Mouse (Mus musculus): ENCODE measurements around the gene Atf2. TPM values are rescaled to one million over a fixed set of nuclear protein-coding genes. Genes with fewer than 3 reads are reported as not detected.
"Not testable (repeated sequence)": the region's sequence is repeated elsewhere in the genome, so short reads cannot be mapped to it uniquely, and the experiment has no call there.

The Atf2 gene
- polyA plus RNA-seq, 1 experiment from 2014 or later, result 83.1 TPM

DNA sequence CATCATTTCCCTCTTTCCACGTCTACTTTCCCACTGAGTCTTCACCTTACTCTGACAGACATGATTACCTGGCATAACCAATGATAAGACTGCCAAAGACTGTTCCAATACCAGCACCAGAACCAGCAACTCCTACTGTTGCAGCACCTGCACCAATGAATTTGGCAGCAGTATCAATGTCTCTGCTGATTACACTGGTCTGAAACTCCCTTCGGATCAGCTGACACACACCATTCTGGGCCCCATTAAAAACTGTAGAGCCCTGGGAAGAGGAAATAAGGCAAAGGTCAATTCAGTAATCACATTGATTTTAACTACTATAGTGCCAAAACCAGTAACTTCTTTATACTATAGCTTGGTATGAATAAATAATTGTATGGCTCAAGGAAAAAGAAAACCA is 16.7 kb upstream of the Atf2 start:
- Histone ChIP-seq H3K4me1 (replicated peaks) (peaks cover 20% of the 10 kb centered on the region), H3K27me3 (no peaks in the 10 kb centered on the region), H3K9ac (no peak overlapping the region), H3K27ac (replicated peaks) (no peak overlapping the region), H3K9me3 (no peaks in the 10 kb centered on the region), H3K4me2 (no peak overlapping the region), H3K36me3 (peaks cover 39% of the 10 kb centered on the region), H3K4me3 (no peak overlapping the region)
- ATAC-seq (ENCODE audit: low read depth), result no peak
- WGBS, result 95% methylated on average over 2 of the region's 2 CpGs

DNA sequence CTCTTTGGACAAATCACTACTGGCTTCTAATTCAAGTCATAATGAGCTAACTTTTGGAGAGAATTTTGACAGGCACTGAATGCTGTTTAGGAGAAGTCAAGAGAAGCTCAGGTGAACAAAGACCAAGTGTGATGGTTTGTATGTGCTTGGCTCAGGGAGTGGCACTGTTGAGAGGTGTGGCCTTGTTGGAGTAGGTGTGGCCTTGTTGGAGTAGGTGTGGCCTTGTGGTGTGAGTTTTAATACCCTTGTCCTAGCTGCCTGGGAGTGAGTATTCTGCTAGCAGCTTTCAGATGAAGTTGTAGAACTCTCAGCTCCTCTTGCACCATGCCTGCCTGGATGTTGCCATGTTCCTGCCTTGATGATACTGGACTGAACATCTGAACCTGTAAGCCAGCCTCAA is 12.2 kb upstream of the Atf2 start:
- H3K27ac ChIP-seq (replicated peaks); H3K4me3 ChIP-seq; H3K9ac ChIP-seq; H3K27me3 ChIP-seq; H3K4me1 ChIP-seq (replicated peaks); H3K4me2 ChIP-seq; H3K9me3 ChIP-seq; ATAC-seq (ENCODE audit: low read depth): not testable (repeated sequence)
- H3K36me3 ChIP-seq, result peaks cover 44% of the 10 kb centered on the region

DNA sequence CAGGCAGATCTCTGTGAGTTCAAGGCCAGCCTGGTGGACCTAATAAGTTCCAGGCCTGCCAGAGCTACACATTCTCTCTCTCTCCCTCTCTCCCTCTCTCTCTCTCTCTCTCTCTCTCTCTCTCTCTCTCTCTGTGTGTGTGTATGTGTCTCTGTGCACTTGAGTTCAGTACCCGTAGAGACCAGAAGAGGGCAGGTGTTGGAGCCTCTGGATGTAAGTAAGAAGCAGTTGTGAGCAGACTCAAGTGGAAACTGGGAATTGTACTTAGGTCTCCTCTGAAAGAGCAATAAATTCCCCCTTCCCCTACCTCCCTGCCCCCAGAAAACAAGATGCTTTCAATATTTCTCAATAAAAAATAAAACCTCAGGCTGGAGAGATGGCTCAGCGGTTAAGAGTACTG is 11.1 kb upstream of the Atf2 start:
- H3K9ac ChIP-seq, result no peak overlapping the region
- H3K4me3 ChIP-seq, result no peak overlapping the region
- H3K4me2 ChIP-seq, result no peak overlapping the region
- no peaks in the 10 kb centered on the region for H3K27me3 ChIP-seq
- peaks cover 37% of the 10 kb centered on the region for H3K36me3 ChIP-seq
- no peak overlapping the region for H3K27ac ChIP-seq (replicated peaks)
- no peaks in the 10 kb centered on the region for H3K9me3 ChIP-seq
- WGBS, result 97% methylated on average over 2 of the region's 2 CpGs
- no peaks in the 10 kb centered on the region for H3K4me1 ChIP-seq (replicated peaks)
- no peak for ATAC-seq (ENCODE audit: low read depth)

DNA sequence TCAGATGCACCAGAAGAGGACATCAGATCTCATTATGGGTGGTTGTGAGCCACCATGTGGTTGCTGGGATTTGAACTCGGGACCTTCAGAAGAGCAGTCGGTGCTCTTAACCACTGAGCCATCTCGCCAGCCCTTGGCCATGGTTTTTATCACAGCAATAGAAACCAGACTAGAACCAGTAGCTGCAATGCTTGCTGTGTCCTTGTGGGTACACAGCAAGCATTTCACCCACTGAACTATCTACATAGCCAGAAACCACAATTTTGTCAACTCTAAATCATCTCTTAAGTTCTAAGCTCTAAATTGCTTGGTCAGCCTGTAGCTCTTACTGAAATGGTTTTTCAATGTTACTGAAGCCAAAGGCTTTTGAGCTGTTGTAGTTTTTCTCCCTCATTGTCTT is 9.9 kb upstream of the Atf2 start:
- not testable (repeated sequence) for H3K9me3 ChIP-seq; H3K9ac ChIP-seq; H3K4me2 ChIP-seq; ATAC-seq (ENCODE audit: low read depth); H3K27me3 ChIP-seq; H3K27ac ChIP-seq (replicated peaks); H3K4me1 ChIP-seq (replicated peaks); H3K4me3 ChIP-seq
- H3K36me3 ChIP-seq, result peaks cover 25% of the 10 kb centered on the region
- 94% methylated on average over 3 of the region's 3 CpGs for WGBS

DNA sequence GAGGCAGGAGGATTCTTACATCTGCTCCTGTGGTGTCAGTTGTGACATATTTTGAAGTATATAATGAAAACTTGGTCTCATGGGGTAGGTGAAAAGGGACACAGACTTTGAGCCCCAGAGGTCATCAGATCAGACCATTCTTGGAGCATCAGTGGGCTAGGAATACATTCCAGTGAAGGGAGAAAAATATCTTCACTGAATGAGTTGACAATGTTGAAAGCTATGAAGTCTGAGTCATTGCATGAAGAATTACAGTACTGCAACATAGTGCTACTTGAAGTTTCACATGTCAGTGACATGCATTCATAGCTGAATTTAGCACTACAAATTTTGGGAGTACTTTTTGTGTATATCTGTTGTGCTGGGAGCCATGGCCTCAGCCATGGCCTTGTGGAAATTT is 8.7 kb upstream of the Atf2 start:
- no peak for ATAC-seq (ENCODE audit: low read depth)
- H3K4me1 ChIP-seq (replicated peaks), result no peaks in the 10 kb centered on the region
- no peak overlapping the region for H3K27ac ChIP-seq (replicated peaks)
- no peak overlapping the region for H3K4me2 ChIP-seq
- no peak overlapping the region for H3K4me3 ChIP-seq
- H3K9ac ChIP-seq, result no peak overlapping the region
- H3K9me3 ChIP-seq, result no peaks in the 10 kb centered on the region
- H3K27me3 ChIP-seq, result no peaks in the 10 kb centered on the region
- peaks cover 13% of the 10 kb centered on the region for H3K36me3 ChIP-seq

DNA sequence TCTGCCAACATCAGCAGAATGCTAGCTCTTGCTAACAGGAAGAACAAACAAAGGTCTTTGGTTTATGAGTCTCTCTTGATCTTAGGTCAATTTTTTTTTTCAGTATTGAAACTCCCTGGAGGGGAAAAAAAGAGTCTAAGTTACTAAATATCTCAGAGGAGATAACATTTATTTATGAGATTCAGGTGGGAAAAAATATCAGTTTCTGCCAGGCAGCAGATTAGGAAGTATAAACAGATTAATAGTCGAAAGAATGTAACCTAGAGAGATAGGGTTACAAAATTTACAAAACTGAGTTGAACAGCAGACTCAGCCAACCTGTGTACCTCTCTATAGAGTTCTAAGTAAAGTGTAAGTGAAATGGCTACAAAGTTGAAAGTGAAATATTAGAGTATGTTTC is 7.9 kb upstream of the Atf2 start:
- Histone ChIP-seq H3K9ac (no peak overlapping the region), H3K4me3 (no peak overlapping the region), H3K27me3 (no peaks in the 10 kb centered on the region), H3K9me3 (no peaks in the 10 kb centered on the region), H3K4me1 (replicated peaks) (no peaks in the 10 kb centered on the region), H3K4me2 (no peak overlapping the region), H3K36me3 (peaks cover 10% of the 10 kb centered on the region), H3K27ac (replicated peaks) (no peak overlapping the region)
- ATAC-seq (ENCODE audit: low read depth), result no peak
- 91% methylated on average over 1 of the region's 1 CpGs for WGBS

DNA sequence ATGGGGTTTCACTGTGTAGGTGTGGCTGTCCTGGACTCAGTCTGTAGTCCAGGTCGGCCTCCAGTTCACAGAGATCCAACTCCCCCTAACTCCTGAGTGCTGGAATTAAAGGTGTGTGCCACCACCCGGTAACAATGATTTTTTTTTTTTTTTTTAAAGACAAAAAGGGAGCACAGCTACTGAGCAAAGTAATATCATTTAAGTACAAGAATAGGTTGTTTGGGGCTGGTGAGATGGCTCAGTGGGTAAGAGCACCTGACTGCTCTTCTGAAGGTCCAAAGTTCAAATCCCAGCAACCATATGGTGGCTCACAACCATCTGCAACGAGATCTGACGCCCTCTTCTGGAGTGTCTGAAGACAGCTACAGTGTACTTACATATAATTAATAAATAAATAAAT is 4.5 kb upstream of the Atf2 start:
- H3K27me3 ChIP-seq; ATAC-seq (ENCODE audit: low read depth); H3K4me1 ChIP-seq (replicated peaks); H3K9me3 ChIP-seq; H3K4me3 ChIP-seq; H3K9ac ChIP-seq; H3K36me3 ChIP-seq; H3K4me2 ChIP-seq; H3K27ac ChIP-seq (replicated peaks): not testable (repeated sequence)
- WGBS, result 81% methylated on average over 4 of the region's 4 CpGs

DNA sequence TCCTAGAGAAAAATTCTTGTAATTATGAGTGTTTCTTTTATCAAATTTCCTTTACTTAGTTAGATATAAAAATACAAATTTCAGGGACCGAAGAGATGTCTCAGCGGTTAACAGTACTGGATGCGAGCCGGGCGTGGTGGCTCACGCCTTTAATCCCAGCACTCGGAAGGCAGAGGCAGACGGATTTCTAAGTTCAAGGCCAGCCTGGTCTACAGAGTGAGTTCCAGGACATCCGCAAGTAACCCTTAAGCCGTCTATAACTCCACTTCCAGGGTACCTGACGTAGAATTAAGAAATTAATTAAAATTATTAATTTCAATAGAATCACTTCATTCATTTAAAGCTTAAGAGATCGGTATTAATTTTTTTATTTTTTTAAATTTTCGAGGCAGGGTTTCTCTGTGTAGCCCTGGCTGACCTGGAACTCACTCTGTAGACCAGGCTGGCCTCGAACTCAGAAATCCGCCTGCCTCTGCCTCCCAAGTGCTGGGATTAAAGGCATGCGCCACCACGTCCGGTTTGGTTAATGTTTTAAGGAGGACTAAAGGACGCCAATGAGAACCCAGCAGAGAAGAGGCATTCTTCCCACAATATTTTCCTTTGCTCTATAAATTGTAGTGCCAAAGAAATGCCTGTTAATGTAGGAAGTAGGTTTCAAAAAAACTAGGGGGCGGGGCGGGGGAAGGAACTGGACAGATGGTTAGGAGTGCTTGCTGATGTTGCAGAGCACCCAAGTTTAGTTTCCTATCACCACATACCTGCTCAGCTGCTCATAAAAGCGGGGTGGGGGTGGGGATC is 1.2 kb upstream of the Atf2 start:
- Histone ChIP-seq H3K36me3 (no peaks in the 10 kb centered on the region), H3K27ac (replicated peaks) (peak overlapping the region; percentile 90), H3K27me3 (no peaks in the 10 kb centered on the region), H3K4me2 (peak overlapping the region; percentile 61), H3K9ac (peak overlapping the region; percentile 80), H3K4me1 (replicated peaks) (peaks cover 21% of the 10 kb centered on the region), H3K9me3 (no peaks in the 10 kb centered on the region), H3K4me3 (peak overlapping the region; percentile 89)
- WGBS, result 66% methylated on average over 22 of the region's 22 CpGs
- no peak for ATAC-seq (ENCODE audit: low read depth)

DNA sequence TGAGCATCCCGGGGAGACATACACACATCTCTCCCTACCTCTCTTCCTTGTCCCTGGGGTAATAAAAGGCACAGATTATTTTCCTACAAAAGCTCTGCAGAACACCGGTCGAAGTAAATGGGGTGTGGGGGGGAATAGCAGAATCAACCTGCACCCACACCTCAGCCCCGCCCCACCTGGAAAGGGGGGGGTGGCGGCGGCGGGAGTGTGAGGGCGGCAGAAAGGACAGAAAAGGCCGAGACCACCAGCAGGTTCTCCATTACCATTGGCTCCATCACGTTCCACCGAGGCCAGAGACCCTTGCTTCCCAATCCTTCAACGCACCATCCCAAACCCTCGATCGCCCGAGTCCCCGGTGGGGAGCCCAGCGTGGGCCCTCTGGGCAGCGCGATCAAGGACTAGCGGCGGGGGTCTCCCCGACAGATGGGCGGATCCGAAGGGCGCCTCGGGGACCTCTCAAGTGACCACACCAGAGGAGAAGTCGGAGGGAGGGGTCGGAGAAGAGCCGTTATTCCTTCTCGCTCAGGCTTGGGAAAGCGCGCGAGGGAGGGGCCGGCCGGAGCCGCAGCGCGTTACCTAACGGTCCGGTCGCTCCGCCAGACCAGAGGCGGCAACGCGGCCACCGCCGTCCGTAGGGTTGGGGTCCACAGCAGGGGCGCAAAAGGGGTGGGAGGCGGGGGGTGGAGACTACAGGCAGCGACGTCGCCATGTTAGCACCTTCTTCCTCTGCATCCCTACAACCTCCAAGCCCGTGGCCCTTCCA is 557 bp downstream of the Atf2 start:
- peak overlapping the region; percentile 95 for H3K27ac ChIP-seq (replicated peaks)
- H3K4me1 ChIP-seq (replicated peaks), result peaks cover 21% of the 10 kb centered on the region
- H3K9ac ChIP-seq, result peak overlapping the region; percentile 96
- WGBS, result under 1% methylated on average over 54 of the region's 54 CpGs
- peak; percentile 74 for ATAC-seq (ENCODE audit: low read depth)
- no peaks in the 10 kb centered on the region for H3K27me3 ChIP-seq
- H3K4me3 ChIP-seq, result peak overlapping the region; percentile 89
- H3K9me3 ChIP-seq, result no peaks in the 10 kb centered on the region
- no peaks in the 10 kb centered on the region for H3K36me3 ChIP-seq
- H3K4me2 ChIP-seq, result peak overlapping the region; percentile 72

DNA sequence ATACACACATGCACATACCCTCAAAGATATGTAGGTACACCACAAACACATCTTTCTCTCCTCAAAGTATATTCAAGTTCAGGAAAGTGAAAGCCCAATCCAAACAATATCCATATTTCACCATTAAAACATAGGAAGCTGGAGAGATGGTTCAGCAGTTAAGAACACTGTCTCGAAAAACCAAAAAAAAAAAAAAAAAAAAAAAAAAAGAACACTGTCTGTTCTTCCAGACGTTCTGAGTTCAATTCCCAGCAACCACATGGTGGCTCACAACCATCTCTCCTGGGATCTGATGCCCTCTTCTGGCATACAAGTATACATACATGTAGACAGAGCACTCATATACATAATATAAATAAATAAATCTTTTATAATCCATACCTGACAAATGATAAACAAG is 6.4 kb downstream of the Atf2 start:
- Histone ChIP-seq H3K9me3 (no peaks in the 10 kb centered on the region), H3K27me3 (no peaks in the 10 kb centered on the region), H3K9ac (no peak overlapping the region), H3K4me3 (no peak overlapping the region), H3K27ac (replicated peaks) (no peak overlapping the region), H3K36me3 (no peaks in the 10 kb centered on the region), H3K4me2 (no peak overlapping the region), H3K4me1 (replicated peaks) (peaks cover 7% of the 10 kb centered on the region)
- WGBS, result 80% methylated on average over 2 of the region's 2 CpGs
- no peak for ATAC-seq (ENCODE audit: low read depth)

DNA sequence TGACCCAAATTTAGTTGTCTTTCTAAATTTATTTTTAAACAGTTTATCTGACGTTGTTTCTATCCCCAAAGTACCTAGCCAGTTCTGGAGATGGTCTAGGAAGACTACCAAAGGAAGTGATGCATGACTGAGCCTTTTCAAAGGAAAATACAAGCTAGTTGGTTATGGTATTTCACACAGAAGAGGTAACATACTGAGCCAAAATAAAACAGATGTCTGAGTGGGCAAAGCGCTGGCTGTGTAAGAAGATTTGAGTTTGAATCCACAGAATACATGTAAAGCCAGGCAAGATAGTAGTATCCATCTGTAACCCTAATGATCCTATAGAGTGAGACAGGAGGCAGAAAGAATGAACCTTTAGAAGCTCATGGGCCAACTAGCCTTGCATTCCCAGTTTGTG is 14.5 kb downstream of the Atf2 start:
- Histone ChIP-seq H3K4me1 (replicated peaks) (no peaks in the 10 kb centered on the region), H3K27ac (replicated peaks) (no peak overlapping the region), H3K4me2 (no peak overlapping the region), H3K27me3 (no peaks in the 10 kb centered on the region), H3K36me3 (peaks cover 14% of the 10 kb centered on the region), H3K9ac (no peak overlapping the region), H3K4me3 (no peak overlapping the region), H3K9me3 (no peaks in the 10 kb centered on the region)
- no peak for ATAC-seq (ENCODE audit: low read depth)
- WGBS, result 91% methylated on average over 2 of the region's 2 CpGs

DNA sequence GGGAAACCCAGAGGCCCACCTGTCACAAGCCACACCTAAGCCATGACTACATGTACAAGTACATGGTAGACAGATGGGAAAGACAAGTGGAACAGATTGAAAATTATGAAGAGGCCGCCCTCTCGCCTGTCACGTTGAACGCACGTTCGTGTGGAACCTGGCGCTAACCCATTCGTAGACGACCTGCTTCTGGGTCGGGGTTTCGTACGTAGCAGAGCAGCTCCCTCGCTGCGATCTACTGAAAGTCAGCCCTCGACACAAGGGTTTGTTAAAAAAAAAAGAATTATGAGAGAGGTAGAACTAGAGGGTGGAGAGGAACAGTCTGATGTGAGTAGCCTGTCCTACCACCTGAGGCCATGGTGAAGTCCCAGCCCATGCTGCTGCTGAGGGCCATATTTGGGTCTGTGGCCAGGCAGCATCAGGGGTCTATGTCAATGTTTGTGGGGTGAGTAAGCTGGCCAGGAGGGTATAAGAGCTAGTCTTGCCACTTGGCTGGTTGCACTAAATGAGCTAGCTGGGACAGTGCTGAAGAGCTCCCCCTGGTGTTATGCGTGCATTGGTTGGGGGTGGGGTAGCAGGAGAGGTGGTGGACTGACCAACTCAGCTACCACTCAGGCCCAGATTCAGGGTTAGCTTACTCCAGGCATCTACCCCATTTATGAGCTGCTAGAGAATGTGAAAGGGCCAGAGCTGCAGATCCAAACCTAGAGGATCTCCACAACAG is 24.5 kb downstream of the Atf2 start:
- no peaks in the 10 kb centered on the region for H3K27me3 ChIP-seq
- H3K4me3 ChIP-seq, result no peak overlapping the region
- H3K9me3 ChIP-seq, result no peaks in the 10 kb centered on the region
- H3K36me3 ChIP-seq, result peaks cover 22% of the 10 kb centered on the region
- H3K4me2 ChIP-seq, result no peak overlapping the region
- WGBS, result 72% methylated on average over 16 of the region's 16 CpGs
- H3K4me1 ChIP-seq (replicated peaks), result no peaks in the 10 kb centered on the region
- no peak overlapping the region for H3K9ac ChIP-seq
- no peak for ATAC-seq (ENCODE audit: low read depth)
- H3K27ac ChIP-seq (replicated peaks), result no peak overlapping the region
